14 mouse cellular contexts compared by ENCODE assay signal in the genomic region with DNA sequence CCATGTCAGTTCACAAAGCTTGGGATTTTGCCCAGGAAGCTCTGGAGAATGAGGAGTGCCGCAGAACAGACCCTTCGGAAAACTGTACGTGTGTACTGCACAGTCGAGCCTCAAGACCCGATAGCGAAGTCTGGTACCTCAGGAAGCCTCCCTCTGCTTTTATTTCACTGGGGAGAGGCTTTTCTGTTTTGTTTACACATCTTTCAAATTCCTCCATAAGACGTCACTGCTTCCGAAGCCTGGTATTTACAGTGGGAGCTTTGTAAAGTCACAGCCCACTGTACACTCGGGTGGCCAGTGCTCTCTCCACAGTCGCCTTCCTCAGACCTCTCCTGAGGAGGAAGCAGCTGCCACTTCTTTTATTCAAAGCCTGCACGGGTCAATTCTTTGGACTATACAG. TPM values are rescaled to one million over a fixed set of nuclear protein-coding genes. Genes with fewer than 3 reads are reported as not detected.
DNase-seq lines count a peak whose midpoint lies in the region; ATAC-seq and TF ChIP-seq lines count a peak whose summit lies in the region.
"Had no signal": no experiment of that assay in that cellular context is flagged by ENCODE, and none has a peak within 500 bp of the region (broad histone marks: within the 10 kb centered on the region; RNA-seq: fewer than 3 reads in every experiment).

No protein-coding gene starts in this region.

- H3K36me3 ChIP-seq in heart, embryonic 14.5 days (ENCODE audit: control insufficient read depth, insufficient read depth, low read length), result no peaks in the 10 kb centered on the region
- H3K36me3 ChIP-seq in liver, postnatal 0 days (replicated peaks; ENCODE audit: insufficient read depth, low read length), result no peaks in the 10 kb centered on the region
- H3K36me3 ChIP-seq in liver, embryonic 12.5 days, result no peaks in the 10 kb centered on the region
- no peaks in the 10 kb centered on the region for H3K36me3 ChIP-seq in lung, embryonic 15.5 days
- no peaks in the 10 kb centered on the region for H3K36me3 ChIP-seq in stomach, embryonic 16.5 days (ENCODE audit: control insufficient read depth, insufficient read depth, low read length)
- H3K36me3 ChIP-seq in forebrain, postnatal 0 days (ENCODE audit: insufficient read depth), result no peaks in the 10 kb centered on the region
- H3K36me3 ChIP-seq: hindbrain, embryonic 15.5 days; limb, embryonic 12.5 days; neural tube, embryonic 13.5 days had no signal

- no peaks in the 10 kb centered on the region for H3K9me3 ChIP-seq in heart, embryonic 14.5 days (ENCODE audit: control insufficient read depth, low read length)
- H3K9me3 ChIP-seq in liver, postnatal 0 days (ENCODE audit: low read length), result no peaks in the 10 kb centered on the region
- no peaks in the 10 kb centered on the region for H3K9me3 ChIP-seq in liver, embryonic 12.5 days (replicated peaks)
- H3K9me3 ChIP-seq in lung, embryonic 15.5 days, result no peaks in the 10 kb centered on the region
- H3K9me3 ChIP-seq in stomach, embryonic 16.5 days (replicated peaks; ENCODE audit: control insufficient read depth, low read length), result no peaks in the 10 kb centered on the region
- no peaks in the 10 kb centered on the region for H3K9me3 ChIP-seq in forebrain, postnatal 0 days (ENCODE audit: low read length)
- H3K9me3 ChIP-seq: hindbrain, embryonic 15.5 days; limb, embryonic 12.5 days; neural tube, embryonic 13.5 days had no signal

- 53% methylated on average over 11 of the region's 11 CpGs for WGBS in heart, embryonic 14.5 days
- 55% methylated on average over 11 of the region's 11 CpGs for WGBS in liver, postnatal 0 days (ENCODE audit: insufficient replicate concordance)
- 57% methylated on average over 11 of the region's 11 CpGs for WGBS in liver, embryonic 12.5 days (ENCODE audit: insufficient replicate concordance)
- WGBS in lung, embryonic 15.5 days, result 11% methylated on average over 11 of the region's 11 CpGs
- WGBS in stomach, embryonic 16.5 days, result 12% methylated on average over 11 of the region's 11 CpGs
- 69% methylated on average over 11 of the region's 11 CpGs for WGBS in forebrain, postnatal 0 days

- no peak for TF ChIP-seq CTCF in liver, postnatal 0 days (IDR thresholded peaks at IDR 0.05; ENCODE audit: low read depth)
- no peak for TF ChIP-seq CTCF in forebrain, postnatal 0 days (IDR thresholded peaks at IDR 0.05; ENCODE audit: low read depth)

- DNase-seq in heart, postnatal 14 days, result no peak
- DNase-seq in liver, postnatal 0 days, result no peak
- DNase-seq in forebrain, postnatal 0 days, result no peak
- DNase-seq: adrenal gland, postnatal 14 days; cerebellum, postnatal 10 days; gastrocnemius, postnatal 36 days; kidney, postnatal 4 days had no signal

- intact Hi-C loops in heart, postnatal 14 days (cut with DNase I), result no loop called here

- TF ChIP-seq EP300 in liver, postnatal 0 days (IDR thresholded peaks at IDR 0.05; ENCODE audit: low read depth), result no peak

- H3K27me3 ChIP-seq in heart, embryonic 14.5 days (ENCODE audit: control insufficient read depth, insufficient read depth, low read length), result no peaks in the 10 kb centered on the region
- no peaks in the 10 kb centered on the region for H3K27me3 ChIP-seq in liver, postnatal 0 days (ENCODE audit: insufficient read depth, low read length)
- no peaks in the 10 kb centered on the region for H3K27me3 ChIP-seq in liver, embryonic 12.5 days (replicated peaks)
- no peaks in the 10 kb centered on the region for H3K27me3 ChIP-seq in lung, embryonic 15.5 days
- no peaks in the 10 kb centered on the region for H3K27me3 ChIP-seq in stomach, embryonic 16.5 days (ENCODE audit: control insufficient read depth, insufficient read depth, low read length)
- H3K27me3 ChIP-seq in forebrain, postnatal 0 days (ENCODE audit: insufficient read depth, low read length), result no peaks in the 10 kb centered on the region
- H3K27me3 ChIP-seq: hindbrain, embryonic 15.5 days; limb, embryonic 12.5 days; neural tube, embryonic 13.5 days had no signal

- peaks cover 8 to 25% of the 10 kb centered on the region in 2 experiments for H3K4me1 ChIP-seq in heart, embryonic 14.5 days (ENCODE audit: control insufficient read depth in 2 of 2, insufficient read depth in 2 of 2, low read length in 2 of 2)
- no peaks in the 10 kb centered on the region for H3K4me1 ChIP-seq in liver, postnatal 0 days (ENCODE audit: insufficient read depth)
- H3K4me1 ChIP-seq in liver, embryonic 12.5 days, result peaks cover 12% of the 10 kb centered on the region; the same call in 1 of the 2 replicates
- peaks cover 16% of the 10 kb centered on the region for H3K4me1 ChIP-seq in lung, embryonic 15.5 days
- no peaks in the 10 kb centered on the region for H3K4me1 ChIP-seq in stomach, embryonic 16.5 days (ENCODE audit: control insufficient read depth, insufficient read depth, low read length)
- H3K4me1 ChIP-seq in forebrain, postnatal 0 days (ENCODE audit: insufficient read depth), result no peaks in the 10 kb centered on the region
- H3K4me1 ChIP-seq: hindbrain, embryonic 15.5 days had no signal

- ATAC-seq in heart, embryonic 14.5 days (ENCODE audit: insufficient number of reproducible peaks, insufficient read depth, low FRiP score, low read depth), result peak; percentile 66; the same call in 1 of the 2 replicates
- no peak for ATAC-seq in liver, postnatal 0 days
- ATAC-seq in liver, embryonic 12.5 days, result no peak
- ATAC-seq in lung, embryonic 15.5 days (ENCODE audit: borderline replicate concordance, extremely low read depth, low FRiP score, low TSS enrichment), result peak; percentile 81
- peak; percentile 62; the same call in 1 of the 2 replicates for ATAC-seq in stomach, embryonic 16.5 days (ENCODE audit: insufficient read depth, low FRiP score)
- no peak for ATAC-seq in forebrain, postnatal 0 days

- peak overlapping the region; percentile 3 to 58; a peak in 3 of 4 replicates for H3K27ac ChIP-seq in heart, embryonic 14.5 days (replicated peaks in 1 of 2; ENCODE audit: control insufficient read depth in 1 of 2, insufficient read depth in 1 of 2, low read depth in 2 of 2, low read length in 2 of 2)
- no peak overlapping the region for H3K27ac ChIP-seq in liver, postnatal 0 days (ENCODE audit: low read depth)
- H3K27ac ChIP-seq in liver, embryonic 12.5 days, result no peak overlapping the region
- H3K27ac ChIP-seq in lung, embryonic 15.5 days, result peak overlapping the region; percentile 42
- H3K27ac ChIP-seq in stomach, embryonic 16.5 days (ENCODE audit: low read length), result peak overlapping the region; percentile 12
- no peak overlapping the region for H3K27ac ChIP-seq in forebrain, postnatal 0 days (ENCODE audit: low read depth, low read length)
- H3K27ac ChIP-seq: hindbrain, embryonic 15.5 days; limb, embryonic 12.5 days; neural tube, embryonic 13.5 days had no signal

- H3K4me3 ChIP-seq in heart, embryonic 14.5 days (ENCODE audit: control insufficient read depth in 1 of 2, insufficient read depth in 1 of 2, low read depth in 1 of 2, low read length in 2 of 2), result no peak overlapping the region
- H3K4me3 ChIP-seq in liver, postnatal 0 days (ENCODE audit: low read depth, low read length), result no peak overlapping the region
- H3K4me3 ChIP-seq in liver, embryonic 12.5 days, result no peak overlapping the region
- peak overlapping the region; percentile 5; the same call in 1 of the 2 replicates for H3K4me3 ChIP-seq in lung, embryonic 15.5 days
- H3K4me3 ChIP-seq in stomach, embryonic 16.5 days (replicated peaks; ENCODE audit: low read length), result peak overlapping the region; percentile 13
- H3K4me3 ChIP-seq in forebrain, postnatal 0 days (ENCODE audit: low read depth, low read length), result no peak overlapping the region
- H3K4me3 ChIP-seq: hindbrain, embryonic 15.5 days; limb, embryonic 12.5 days; neural tube, embryonic 13.5 days had no signal

- no peak overlapping the region for H3K9ac ChIP-seq in heart, embryonic 14.5 days (ENCODE audit: low read length)
- no peak overlapping the region for H3K9ac ChIP-seq in liver, postnatal 0 days (replicated peaks)
- H3K9ac ChIP-seq in liver, embryonic 12.5 days, result no peak overlapping the region
- H3K9ac ChIP-seq in lung, embryonic 15.5 days, result no peak overlapping the region
- 0 out of 2 replicates have a peak overlapping the region, but pooled peaks have one; percentile 28 for H3K9ac ChIP-seq in stomach, embryonic 16.5 days (ENCODE audit: low read length)
- H3K9ac ChIP-seq in forebrain, postnatal 0 days, result no peak overlapping the region
- H3K9ac ChIP-seq: hindbrain, embryonic 15.5 days; limb, embryonic 12.5 days; neural tube, embryonic 13.5 days had no signal

- H3K4me2 ChIP-seq in heart, embryonic 14.5 days (ENCODE audit: low read length), result peak overlapping the region; percentile 16; the same call in 1 of the 2 replicates
- H3K4me2 ChIP-seq in liver, postnatal 0 days (ENCODE audit: low read depth, low read length), result 0 out of 2 replicates have a peak overlapping the region, but pooled peaks have one; percentile 10
- no peak overlapping the region for H3K4me2 ChIP-seq in liver, embryonic 12.5 days
- peak overlapping the region; percentile 35 for H3K4me2 ChIP-seq in lung, embryonic 15.5 days
- H3K4me2 ChIP-seq in stomach, embryonic 16.5 days (ENCODE audit: low read depth, low read length), result peak overlapping the region; percentile 48
- no peak overlapping the region for H3K4me2 ChIP-seq in forebrain, postnatal 0 days (ENCODE audit: low read depth)
- H3K4me2 ChIP-seq: hindbrain, embryonic 15.5 days; limb, embryonic 12.5 days; neural tube, embryonic 13.5 days had no signal

RNA-seq across cellular contexts. Expression of a gene that starts 38.7 kb away (rescaled TPM):
- 65.4 and 70.9 TPM in 2 replicates for polyA plus RNA-seq in heart, embryonic 14.5 days (2014; fragmentation: Nextera tagmentation; extraction: Ambion mirVana)
- 10 to 100 TPM; 76.8 to 80.6 TPM for total RNA-seq in heart, postnatal 14 days (2021)
- 15.3 and 18.9 TPM in 2 replicates for polyA plus RNA-seq in liver, postnatal 0 days (2015; fragmentation: Nextera tagmentation; extraction: Ambion mirVana)
- polyA plus RNA-seq in liver, embryonic 12.5 days (2016; fragmentation: Nextera tagmentation; extraction: Ambion mirVana), result 24.7 and 26.3 TPM in 2 replicates
- polyA plus RNA-seq in lung, embryonic 15.5 days (2015; fragmentation: Nextera tagmentation; extraction: Ambion mirVana), result 76.4 and 82.9 TPM in 2 replicates
- 99.4 and 107 TPM in 2 replicates for polyA plus RNA-seq in stomach, embryonic 16.5 days (2015; fragmentation: Nextera tagmentation; extraction: Ambion mirVana)
- total RNA-seq in forebrain, postnatal 0 days (2014; rRNA removed), result 78.8 and 87.1 TPM in 2 replicates
- polyA plus RNA-seq in forebrain, postnatal 0 days (2015; fragmentation: Nextera tagmentation; extraction: Ambion mirVana), result 100.0 and 146 TPM in 2 replicates

Comparison
In these comparisons a context has a peak if more than half of its experiments do, and no peak if none do; other contexts are left out.
1. H3K4me2 ChIP-seq: peak in heart, embryonic 14.5 days (single experiment), liver, postnatal 0 days (single experiment), lung, embryonic 15.5 days (single experiment) and stomach, embryonic 16.5 days (single experiment); none in liver, embryonic 12.5 days (single experiment) and forebrain, postnatal 0 days (single experiment).
2. ATAC-seq: peak in heart, embryonic 14.5 days (single experiment), lung, embryonic 15.5 days (single experiment) and stomach, embryonic 16.5 days (single experiment); none in liver, postnatal 0 days (single experiment), liver, embryonic 12.5 days (single experiment) and forebrain, postnatal 0 days (single experiment).
3. H3K27ac ChIP-seq: peak in heart, embryonic 14.5 days (2 of 2), lung, embryonic 15.5 days (single experiment) and stomach, embryonic 16.5 days (single experiment); none in liver, postnatal 0 days (single experiment), liver, embryonic 12.5 days (single experiment) and forebrain, postnatal 0 days (single experiment).
4. H3K4me3 ChIP-seq: peak in lung, embryonic 15.5 days (single experiment) and stomach, embryonic 16.5 days (single experiment); none in heart, embryonic 14.5 days (0 of 2), liver, postnatal 0 days (single experiment), liver, embryonic 12.5 days (single experiment) and forebrain, postnatal 0 days (single experiment).